Mouse (Mus musculus): ENCODE data around the gene Agbl3.

GRCm38 (mm10) chr6:34907121-34907614, 126.9 kb downstream of the Agbl3 start:
- TF ChIP-seq CTCF (IDR thresholded peaks at IDR 0.05; ENCODE audit: borderline replicate concordance, insufficient read depth, low read length) (no peak), POLR2A (IDR thresholded peaks at IDR 0.05; ENCODE audit: low read depth, low read length) (no peak)
